Mouse (Mus musculus) neural tube, embryonic 10.5 days (tissue): ENCODE measurements at regions not wholly inside any gene's neighbourhood (a gene's known extent, or its start where the extent isn't known, plus 50 kb on each side); places are given as distances from the start of the nearest gene placed in this dataset.
"Not testable (repeated sequence)": the region's sequence is repeated elsewhere in the genome, so short reads cannot be mapped to it uniquely, and the experiment has no call there.

Source experiments
- DNase-seq: peaks from one replicate; pipeline ENCODE4 v3.0.0-alpha.2; 2017; ENCODE audit warnings: low spot score; ENCODE audit errors: extremely low spot score

DNA sequence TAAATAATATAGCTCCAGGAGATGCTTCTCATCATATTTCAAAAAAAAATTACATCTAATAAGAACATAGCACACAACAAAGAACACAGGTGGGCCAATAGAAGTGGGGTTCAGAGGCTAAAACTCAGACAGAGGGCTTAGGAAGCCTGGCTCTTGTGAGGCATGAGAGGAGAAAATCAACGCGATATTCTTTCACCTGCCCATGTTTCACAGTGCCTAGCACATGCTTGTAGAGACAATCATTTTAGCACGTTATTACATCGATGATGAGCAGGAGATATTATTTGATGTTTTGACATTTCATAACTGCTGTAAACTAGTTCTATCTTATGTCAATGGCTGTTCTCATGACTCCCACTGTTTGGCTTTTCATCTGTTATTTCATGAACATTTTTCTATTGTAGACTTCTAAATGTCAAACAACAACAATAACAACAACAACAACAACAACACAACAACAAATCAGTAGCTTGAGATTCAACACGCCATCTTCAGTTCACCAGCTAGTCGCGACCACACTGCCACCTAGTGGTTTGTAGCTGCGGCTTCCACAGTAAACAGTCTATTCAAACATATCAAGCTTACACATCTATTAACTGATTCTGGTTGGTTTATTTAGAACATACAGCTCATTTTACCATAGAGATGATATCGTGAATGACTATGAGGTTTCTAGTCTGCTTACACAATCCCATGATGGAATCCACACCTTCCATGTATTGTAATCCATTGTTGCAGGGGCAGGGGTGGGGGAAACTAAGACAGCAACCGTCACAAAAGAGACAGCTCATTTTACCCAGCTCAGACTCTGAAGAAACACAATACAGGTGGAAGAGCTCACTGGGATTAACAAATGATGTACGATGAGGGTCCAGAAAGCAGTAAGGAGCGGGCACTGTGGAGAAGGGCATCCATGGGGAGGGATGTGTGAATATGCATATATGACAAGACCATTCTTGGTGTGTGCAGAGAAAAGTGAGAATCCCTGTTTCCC is 60.5 kb upstream of the Tmem200a start:
- peak; percentile 41 for DNase-seq

DNA sequence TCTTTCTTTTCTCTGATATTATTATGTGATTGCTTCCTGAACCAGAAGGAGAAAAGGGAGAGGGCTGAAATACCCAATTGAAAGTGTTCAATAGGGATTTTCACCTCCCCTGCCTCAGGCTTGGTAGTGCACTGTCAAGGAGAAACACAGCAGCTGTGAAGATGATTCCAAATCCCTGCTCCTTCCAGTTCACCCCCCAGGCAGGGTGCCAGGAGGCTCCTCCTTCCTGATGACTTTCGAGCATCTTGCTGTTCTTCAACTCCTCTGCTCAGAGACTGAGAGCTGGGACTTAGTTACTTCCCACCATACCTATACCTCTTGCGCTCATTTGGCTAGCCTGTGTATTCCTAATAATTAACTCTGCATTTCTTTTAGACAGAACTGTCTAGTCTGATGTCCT is 73.7 kb upstream of the Tmem200a start:
- no peak for DNase-seq

DNA sequence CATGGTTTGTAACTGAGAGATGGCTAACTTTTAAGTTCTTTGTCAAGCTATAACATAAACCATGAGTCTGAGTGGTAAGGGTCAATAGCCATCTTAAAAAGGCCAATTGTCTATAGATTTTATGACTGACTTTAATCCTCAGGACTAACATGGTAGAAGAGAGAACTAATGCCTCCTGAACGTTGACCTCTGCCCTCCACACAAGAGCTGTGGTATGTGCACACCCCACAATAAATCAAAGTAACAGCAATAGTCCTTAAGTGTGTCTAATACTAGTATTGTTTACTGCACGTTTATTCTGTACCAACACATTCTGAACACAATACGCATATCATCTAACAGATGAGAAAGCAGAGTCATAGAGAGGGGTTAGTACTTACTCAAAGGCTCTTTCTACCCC is 70.7 kb upstream of the Samd3 start:
- no peak for DNase-seq

DNA sequence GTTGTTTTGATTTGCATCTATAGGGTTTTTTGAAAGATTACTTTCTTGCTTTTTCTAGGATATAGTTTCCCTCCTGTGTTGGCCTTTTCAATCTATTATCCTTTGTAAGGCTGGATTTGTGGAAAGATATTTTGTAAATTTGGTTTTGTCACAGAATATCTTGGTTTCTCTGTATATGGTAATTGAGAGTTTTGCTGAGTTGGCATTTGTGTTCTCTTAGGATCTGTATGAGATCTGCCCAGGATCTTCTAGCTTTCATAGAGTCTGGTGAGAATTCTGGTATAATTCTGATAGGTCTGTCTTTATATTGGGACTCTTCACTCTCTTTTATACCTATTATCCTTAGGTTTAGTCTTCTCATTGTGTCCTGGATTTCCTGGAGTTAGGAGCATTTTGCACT is 68.4 kb upstream of the Samd3 start:
- DNase-seq, result not testable (repeated sequence)

DNA sequence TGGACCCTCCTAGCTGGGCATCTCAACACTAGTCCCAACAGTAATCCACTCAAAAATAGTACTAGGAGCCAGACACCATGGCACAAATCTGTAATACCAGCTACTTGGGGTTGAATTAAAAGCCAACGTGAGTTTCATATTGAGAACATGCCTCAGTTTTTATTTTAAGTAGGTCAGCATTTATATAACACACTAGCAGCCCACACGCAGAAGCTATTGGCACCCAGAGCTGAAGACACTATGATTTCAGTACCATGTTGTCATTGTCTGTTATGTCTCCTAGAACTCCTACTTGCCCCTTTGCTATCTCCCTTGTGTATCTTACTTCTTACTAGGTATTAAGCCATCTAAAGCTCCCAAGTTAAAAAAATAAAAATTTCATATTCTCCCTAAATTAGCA is 65.0 kb upstream of the Samd3 start:
- DNase-seq, result no peak

DNA sequence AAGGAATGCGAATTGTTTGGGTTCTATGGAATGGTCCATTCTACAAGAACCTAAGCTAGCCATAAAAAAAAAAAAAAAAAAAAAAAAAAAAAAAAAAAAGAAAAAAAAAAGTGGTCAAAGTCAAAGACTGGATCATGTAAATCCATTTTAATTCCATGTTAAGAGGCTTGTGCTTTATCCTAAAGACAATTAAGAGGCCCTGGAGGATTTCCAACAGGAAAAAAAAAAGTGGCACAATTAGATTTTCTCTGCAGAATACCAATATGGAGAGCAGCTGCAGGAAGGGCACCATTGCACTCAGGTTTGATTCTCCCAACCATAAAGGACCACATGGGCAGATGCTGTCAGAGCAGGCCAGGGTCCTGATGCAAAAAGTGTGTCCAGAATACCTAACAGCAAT is 51.9 kb upstream of the Samd3 start:
- no peak for DNase-seq

DNA sequence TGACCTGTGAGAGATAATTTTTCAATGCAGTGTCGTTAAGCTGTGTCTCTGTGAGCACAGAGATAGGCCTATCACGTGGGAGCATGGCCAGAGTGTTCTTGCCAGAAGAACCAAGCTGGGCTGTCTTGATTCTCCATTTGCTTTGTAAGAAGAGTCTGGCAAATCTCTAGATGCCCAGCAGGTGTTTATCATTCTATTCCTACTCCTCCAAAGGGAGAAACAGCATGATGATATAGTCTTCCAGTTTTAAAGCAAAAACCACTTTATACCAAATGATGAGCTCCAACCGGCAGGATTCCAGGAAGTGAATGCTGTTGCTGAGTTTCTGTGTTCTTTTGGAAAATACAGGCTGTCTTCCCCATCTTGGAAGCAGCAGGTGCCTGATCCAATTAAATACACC is 51.2 kb upstream of the Samd3 start:
- DNase-seq, result no peak
